Mouse (Mus musculus) bone marrow macrophage, adult 2 months (primary cell): ENCODE data around the gene Rftn1. TPM values are rescaled to one million over a fixed set of nuclear protein-coding genes. Genes with fewer than 3 reads are reported as not detected.

ENCODE experiments used
- H3K27ac ChIP-seq: 2 replicates; pipeline ENCODE4 v1.5.1; 2012; ENCODE audit warnings: low read depth, low read length; ENCODE audit not compliant: insufficient read depth
- H3K4me1 ChIP-seq: 2 replicates; pipeline ENCODE4 v1.6.1; 2012; ENCODE audit warnings: low read length; ENCODE audit not compliant: control insufficient read depth, insufficient read depth
- H3K4me3 ChIP-seq: 2 replicates; pipeline ENCODE4 v1.5.1; 2012; ENCODE audit warnings: mild to moderate bottlenecking, low read length, moderate library complexity; ENCODE audit not compliant: insufficient read depth
- CTCF ChIP-seq: IDR thresholded peaks from 2 replicates; pipeline ENCODE4 v1.5.1; 2012; ENCODE audit warnings: low read depth, mild to moderate bottlenecking, low read length, moderate library complexity
- POLR2A ChIP-seq: IDR thresholded peaks from 2 replicates; pipeline ENCODE4 v1.6.1; 2012; ENCODE audit warnings: mild to moderate bottlenecking, low read depth, low read length, borderline replicate concordance
- polyA plus RNA-seq: library from polyadenylated mRNA; stranded (reverse); fragments of >200 nt; gene quantifications from 2 replicates; pipeline ENCODE4 v1.2.4, GENCODE M21; 2012; ENCODE audit not compliant: missing spikeins, insufficient read depth, insufficient read length

The Rftn1 gene
- polyA plus RNA-seq, 1 experiment: 76.5 TPM

DNA sequence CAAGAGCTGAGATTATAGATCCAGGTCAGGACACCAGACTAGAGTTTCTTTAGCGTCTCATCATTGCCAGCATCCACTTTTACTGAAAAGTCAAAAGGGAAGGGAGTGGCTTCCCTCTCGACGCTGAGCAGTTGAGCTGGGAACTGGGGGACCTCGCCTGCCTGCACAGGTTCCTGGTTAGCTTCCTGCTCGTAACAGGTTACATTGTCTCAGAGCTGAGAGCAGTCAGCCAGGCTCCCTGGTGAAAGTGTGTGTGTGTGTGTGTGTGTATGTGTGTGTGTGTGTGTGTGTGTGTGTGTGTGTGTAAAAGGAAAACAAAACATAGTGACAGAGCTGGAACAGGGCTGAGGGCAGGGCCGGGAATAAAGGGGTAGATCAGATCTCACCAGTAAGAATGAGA, 156.8 kb downstream of the Rftn1 start:
- H3K4me1 ChIP-seq: no peaks in the 10 kb centered on the region
- no peak overlapping the region for H3K4me3 ChIP-seq
- TF ChIP-seq CTCF (no peak), POLR2A (no peak)
- no peak overlapping the region for H3K27ac ChIP-seq

- Histone ChIP-seq H3K4me3 (no peak overlapping the region), H3K27ac (no peak overlapping the region), H3K4me1 (peaks cover 10% of the 10 kb centered on the region)
- TF ChIP-seq CTCF: no peak
- TF ChIP-seq POLR2A: no peak
Measured at GRCm38 (mm10) chr17:50031548-50032491, 158.7 kb downstream of the Rftn1 start.

DNA sequence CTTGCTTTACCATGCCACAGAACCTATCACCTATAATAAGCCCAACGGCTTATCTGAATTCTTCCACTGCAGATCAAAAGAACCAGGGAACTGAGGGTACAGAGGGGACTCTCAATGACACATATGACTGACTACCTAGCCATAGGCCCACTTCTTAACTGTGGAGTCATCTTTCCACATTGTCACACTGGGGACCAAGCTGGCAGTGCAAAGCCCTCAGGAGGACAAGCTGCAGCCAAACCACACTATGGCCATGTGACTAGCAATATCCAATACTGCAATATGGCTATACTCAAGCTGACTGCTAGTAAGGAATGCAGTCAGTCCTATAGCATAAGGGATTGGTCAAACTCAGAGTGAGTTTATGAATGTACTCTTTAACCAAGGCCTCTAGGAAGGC, 164.8 kb downstream of the Rftn1 start:
- no peak overlapping the region for H3K4me3 ChIP-seq
- peak overlapping the region; percentile 98 for H3K27ac ChIP-seq
- TF ChIP-seq CTCF (no peak), POLR2A (no peak)
- H3K4me1 ChIP-seq: peaks cover 48% of the 10 kb centered on the region

DNA sequence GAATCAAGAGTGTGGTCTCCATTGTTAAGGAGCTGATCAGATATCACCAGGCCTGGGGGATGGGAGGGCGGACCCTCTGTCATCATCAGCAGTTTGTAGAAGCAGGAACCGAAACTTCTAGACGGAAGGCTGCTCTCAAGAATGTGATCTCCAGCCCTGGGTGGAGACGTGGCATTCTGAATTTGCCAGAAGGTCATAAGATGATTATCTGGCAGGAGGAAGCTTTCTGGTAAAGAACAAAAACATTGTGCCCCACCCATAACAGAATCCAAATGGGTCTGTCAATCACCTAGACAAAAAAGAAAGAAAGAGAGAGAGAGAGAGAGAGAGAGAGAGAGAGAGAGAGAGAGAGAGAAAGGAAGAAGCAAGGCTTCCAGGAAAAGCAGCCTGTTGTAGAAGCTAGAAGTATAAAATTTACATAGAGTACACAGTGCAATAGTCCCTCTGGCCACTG, 165.3 kb downstream of the Rftn1 start:
- Histone ChIP-seq H3K4me1 (peaks cover 50% of the 10 kb centered on the region), H3K27ac (peak overlapping the region; percentile 98), H3K4me3 (no peak overlapping the region)
- TF ChIP-seq POLR2A: no peak

DNA sequence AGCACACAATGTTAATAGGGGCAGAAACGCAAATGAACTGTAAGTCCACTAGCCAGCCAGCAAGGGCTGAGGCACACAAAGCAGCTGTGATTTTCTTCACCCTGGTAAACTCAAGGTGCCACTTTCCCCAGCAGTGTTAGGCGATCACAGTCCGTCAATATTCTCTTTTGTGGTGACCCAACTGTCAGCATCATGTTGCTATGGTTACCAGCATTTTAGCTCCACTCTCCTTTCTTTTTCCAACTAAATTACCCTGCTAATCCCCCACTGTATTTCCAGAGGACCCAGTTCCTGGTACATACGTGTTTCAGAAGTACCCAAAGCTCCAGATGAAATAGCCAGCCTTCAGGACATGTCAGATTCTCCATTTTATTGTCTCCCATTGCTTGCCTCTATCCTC, 169.1 kb downstream of the Rftn1 start:
- Histone ChIP-seq H3K27ac (no peak overlapping the region), H3K4me3 (no peak overlapping the region), H3K4me1 (peaks cover 36% of the 10 kb centered on the region)
- TF ChIP-seq CTCF: no peak
- TF ChIP-seq POLR2A: no peak

DNA sequence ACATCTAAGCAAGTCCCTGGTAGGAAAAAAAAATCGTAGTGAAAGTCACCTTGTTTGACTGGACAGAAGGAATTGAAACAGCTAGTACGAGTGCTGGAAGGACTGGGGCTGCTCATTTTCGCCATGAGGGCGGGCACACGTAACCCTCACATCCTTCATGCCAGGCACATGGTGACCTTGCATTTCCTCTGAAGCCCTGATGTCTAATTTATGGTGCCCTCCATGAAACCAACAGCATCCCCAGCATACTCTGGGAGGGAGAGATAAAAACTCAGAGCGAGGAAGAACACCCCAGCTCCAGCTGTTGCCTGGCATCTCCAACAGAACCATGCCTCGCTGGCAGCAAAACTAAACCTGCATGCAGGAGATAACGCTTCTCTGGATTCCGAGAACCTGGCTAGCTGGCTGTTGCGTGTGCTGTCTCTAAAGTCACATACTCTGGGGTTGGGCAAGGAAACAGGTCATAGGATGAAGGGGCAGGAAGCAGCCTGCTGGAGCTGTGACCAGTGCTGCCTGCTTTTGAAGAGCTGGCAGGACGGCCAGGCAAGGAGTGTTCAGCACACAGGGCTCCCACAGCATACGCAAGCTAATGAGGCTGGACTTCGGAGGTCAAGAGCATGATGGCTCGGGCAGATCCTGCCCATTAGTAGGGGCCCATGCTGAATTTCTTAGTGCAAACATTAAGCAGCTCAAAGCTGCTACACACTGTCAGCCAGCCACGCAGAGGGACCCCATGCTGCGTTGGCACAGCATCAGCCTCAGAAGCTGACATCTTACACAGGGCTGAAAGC, 170.1 kb downstream of the Rftn1 start:
- no peak for TF ChIP-seq POLR2A
- no peak for TF ChIP-seq CTCF
- H3K4me1 ChIP-seq: peaks cover 26% of the 10 kb centered on the region
- no peak overlapping the region for H3K4me3 ChIP-seq
- H3K27ac ChIP-seq: no peak overlapping the region

- Histone ChIP-seq H3K27ac (no peak overlapping the region), H3K4me3 (no peak overlapping the region), H3K4me1 (peaks cover 23% of the 10 kb centered on the region)
- TF ChIP-seq POLR2A (no peak), CTCF (no peak)
Measured at GRCm38 (mm10) chr17:50019819-50020210, 170.7 kb downstream of the Rftn1 start.

DNA sequence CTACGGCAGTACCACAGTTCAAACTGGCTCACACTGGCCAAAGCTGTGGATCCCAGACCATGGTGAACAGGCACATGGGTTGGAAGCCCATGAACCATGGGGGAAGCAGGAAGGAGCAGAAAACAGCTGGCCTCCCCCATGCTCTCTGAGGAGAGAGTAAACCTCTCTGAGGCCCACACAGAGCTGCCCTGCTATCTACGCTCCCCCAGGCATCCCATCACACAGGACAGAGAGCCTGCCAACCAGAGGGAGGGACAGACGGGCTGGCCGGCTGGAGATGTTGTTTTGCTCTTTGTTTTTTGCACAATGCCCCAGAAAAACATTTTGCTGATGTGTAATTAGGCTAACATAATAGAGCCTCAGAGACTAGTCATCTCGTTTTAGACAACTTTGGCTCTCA, 171.4 kb downstream of the Rftn1 start:
- peaks cover 18% of the 10 kb centered on the region for H3K4me1 ChIP-seq
- H3K4me3 ChIP-seq: no peak overlapping the region
- TF ChIP-seq CTCF (no peak), POLR2A (no peak)
- H3K27ac ChIP-seq: no peak overlapping the region

DNA sequence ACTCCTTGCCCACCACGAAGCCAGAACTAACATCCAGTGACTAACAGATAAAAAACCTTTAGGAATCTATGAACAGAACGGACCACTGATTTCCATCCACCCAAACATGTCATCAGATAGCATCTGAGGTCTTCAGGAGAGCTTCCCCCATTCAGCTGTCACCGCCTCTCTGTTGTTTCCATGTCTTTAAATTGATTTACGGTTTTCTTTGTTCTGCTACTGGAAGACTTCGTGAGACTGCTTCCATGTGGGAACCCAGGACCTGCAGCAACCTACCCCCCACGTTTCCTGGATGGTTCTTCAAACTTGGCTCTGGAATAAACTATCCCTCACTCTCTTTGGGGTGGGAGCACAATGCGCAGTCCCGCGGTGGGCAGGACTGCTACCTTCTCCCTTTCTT, 175.8 kb downstream of the Rftn1 start:
- no peak overlapping the region for H3K4me3 ChIP-seq
- no peak for TF ChIP-seq POLR2A
- TF ChIP-seq CTCF: no peak
- no peak overlapping the region for H3K27ac ChIP-seq
- no peaks in the 10 kb centered on the region for H3K4me1 ChIP-seq

GRCm38 (mm10) chr17:50013848-50014247, 176.6 kb downstream of the Rftn1 start:
- Histone ChIP-seq H3K4me3 (no peak overlapping the region), H3K27ac (no peak overlapping the region), H3K4me1 (no peaks in the 10 kb centered on the region)
- TF ChIP-seq POLR2A (no peak), CTCF (no peak)

GRCm38 (mm10) chr17:50010096-50010495, 180.4 kb downstream of the Rftn1 start:
- no peak for TF ChIP-seq CTCF
- no peak for TF ChIP-seq POLR2A
- Histone ChIP-seq H3K27ac (no peak overlapping the region), H3K4me1 (no peaks in the 10 kb centered on the region), H3K4me3 (no peak overlapping the region)
